ENCODE assay signal across 7 mouse cellular contexts in the genomic region with DNA sequence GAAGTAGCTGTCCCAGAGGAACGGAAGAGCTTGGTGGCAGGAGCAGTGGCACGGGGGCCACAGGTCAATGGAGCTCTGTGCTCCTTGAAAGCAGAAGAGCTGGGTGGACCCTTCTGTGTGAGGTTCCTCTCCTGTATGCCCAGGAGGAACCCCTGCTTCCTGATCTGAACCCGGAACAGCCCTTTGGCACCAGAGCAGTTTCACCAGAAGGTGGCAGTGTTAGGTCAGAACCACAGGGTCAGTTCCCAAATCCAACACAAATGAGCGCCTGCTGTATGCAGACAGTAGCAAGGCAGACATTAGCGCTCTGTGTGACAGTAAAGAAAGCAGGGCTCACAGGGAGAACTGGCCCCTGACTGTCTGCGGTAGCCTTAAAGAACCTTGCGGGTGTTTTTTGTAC. TPM values are rescaled to one million over a fixed set of nuclear protein-coding genes. Genes with fewer than 3 reads are reported as not detected.
A peak's percentile ranks its signal among the peaks of the same experiment; 100 is the strongest.
DNase-seq lines count a peak whose midpoint lies in the region; ATAC-seq and TF ChIP-seq lines count a peak whose summit lies in the region.

No protein-coding gene starts in this region.

- peak; percentile 50 for DNase-seq in ovary, postnatal 36 days (ENCODE audit: low spot score)
- no peak for DNase-seq in ovary, postnatal 10 days (ENCODE audit: low spot score)
- peak; percentile 75 to 92 for DNase-seq in adrenal gland, adult (ENCODE audit: inconsistent age in 2 of 2, low spot score in 1 of 2)
- DNase-seq in cerebellum, postnatal 36 days = peak; percentile 73 to 82
- DNase-seq in kidney, postnatal 10 days = peak; percentile 72
- peak; percentile 56 for DNase-seq in lung, postnatal 0 days (ENCODE audit: low spot score)

- WGBS in lung, postnatal 0 days = 56% methylated on average over 7 of the region's 7 CpGs
- WGBS in small intestine, adult 2 months = 50% methylated on average over 7 of the region's 7 CpGs

- peak; percentile 86 for TF ChIP-seq CTCF in lung, postnatal 0 days (IDR thresholded peaks at IDR 0.05)
- peak; percentile 76; the same call in 1 of the 2 replicates for TF ChIP-seq CTCF in small intestine, adult 2 months (IDR thresholded peaks at IDR 0.05; ENCODE audit: extremely low read depth, insufficient read length, insufficient replicate concordance, low read depth, low read length)

- no peak overlapping the region for H3K9ac ChIP-seq in lung, postnatal 0 days (replicated peaks; ENCODE audit: low read depth)

- H3K36me3 ChIP-seq in lung, postnatal 0 days (ENCODE audit: insufficient read depth, low read length) = no peaks in the 10 kb centered on the region
- no peaks in the 10 kb centered on the region for H3K36me3 ChIP-seq in small intestine, adult 2 months (ENCODE audit: control insufficient read depth, insufficient read depth, low read length)

- H3K9me3 ChIP-seq in lung, postnatal 0 days (ENCODE audit: low read length) = no peaks in the 10 kb centered on the region

- 0 out of 2 replicates have a peak, but pooled peaks have one; percentile 14 for ATAC-seq in lung, postnatal 0 days

- no peak for TF ChIP-seq EP300 in lung, postnatal 0 days (IDR thresholded peaks at IDR 0.05)

- TF ChIP-seq POLR2A in small intestine, adult 2 months (IDR thresholded peaks at IDR 0.05; ENCODE audit: low read depth, low read length) = no peak

- no peaks in the 10 kb centered on the region for H3K4me1 ChIP-seq in lung, postnatal 0 days (ENCODE audit: insufficient read depth, low read depth, low read length)
- no peaks in the 10 kb centered on the region for H3K4me1 ChIP-seq in small intestine, adult 2 months (ENCODE audit: control insufficient read depth, insufficient read depth, insufficient read length, low read length)

- H3K4me3 ChIP-seq in lung, postnatal 0 days (ENCODE audit: low read depth, low read length) = no peak overlapping the region
- H3K4me3 ChIP-seq in small intestine, adult 2 months (ENCODE audit: low read depth, low read length) = no peak overlapping the region

- H3K4me2 ChIP-seq in lung, postnatal 0 days (replicated peaks; ENCODE audit: low read depth, low read length) = no peak overlapping the region

- H3K27ac ChIP-seq in lung, postnatal 0 days (ENCODE audit: low read length) = no peak overlapping the region
- H3K27ac ChIP-seq in small intestine, adult 2 months (ENCODE audit: insufficient read depth, low read depth, low read length) = no peak overlapping the region

- no peaks in the 10 kb centered on the region for H3K27me3 ChIP-seq in lung, postnatal 0 days (replicated peaks; ENCODE audit: insufficient read depth, low read length)
- H3K27me3 ChIP-seq in small intestine, adult 2 months (ENCODE audit: control insufficient read depth, insufficient read depth, low read length) = no peaks in the 10 kb centered on the region; the same call in 1 of the 2 replicates

RNA-seq across cellular contexts. Expression of a gene that starts 29.3 kb away (rescaled TPM):
- 0.26 TPM in 1 of 2 replicates, not detected in the other for polyA plus RNA-seq in lung, postnatal 0 days (2015; fragmentation: Nextera tagmentation; extraction: Ambion mirVana)
- polyA plus RNA-seq in small intestine, adult 2 months (2012; rRNA removed) = not detected in 2 replicates

RNA-seq across cellular contexts. Expression of a gene that starts 50.5 kb away (rescaled TPM):
- 21.7 and 23.9 TPM in 2 replicates for polyA plus RNA-seq in lung, postnatal 0 days (2015; fragmentation: Nextera tagmentation; extraction: Ambion mirVana)
- polyA plus RNA-seq in small intestine, adult 2 months (2012; rRNA removed) = not detected in 2 replicates

RNA-seq across cellular contexts. Expression of a gene that starts 54.6 kb away (rescaled TPM):
- 0.10 and 0.12 TPM in 2 replicates for polyA plus RNA-seq in lung, postnatal 0 days (2015; fragmentation: Nextera tagmentation; extraction: Ambion mirVana)
- polyA plus RNA-seq in small intestine, adult 2 months (2012; rRNA removed) = 0.06 and 0.08 TPM in 2 replicates

Comparison
In these comparisons a context has a peak if more than half of its experiments do, and no peak if none do; other contexts are left out.
1. RNA of a gene that starts 50.5 kb away (polyA plus RNA-seq): 21.7 to 23.9 TPM in lung, postnatal 0 days; not detected in small intestine, adult 2 months; every median in the first group is over 10 times any median in the second.